Mouse (Mus musculus): ENCODE results near the gene Pigo. TPM values are rescaled to one million over a fixed set of nuclear protein-coding genes. Genes with fewer than 3 reads are reported as not detected.

The Pigo gene
- 41.2 TPM for total RNA-seq (2023)

DNA sequence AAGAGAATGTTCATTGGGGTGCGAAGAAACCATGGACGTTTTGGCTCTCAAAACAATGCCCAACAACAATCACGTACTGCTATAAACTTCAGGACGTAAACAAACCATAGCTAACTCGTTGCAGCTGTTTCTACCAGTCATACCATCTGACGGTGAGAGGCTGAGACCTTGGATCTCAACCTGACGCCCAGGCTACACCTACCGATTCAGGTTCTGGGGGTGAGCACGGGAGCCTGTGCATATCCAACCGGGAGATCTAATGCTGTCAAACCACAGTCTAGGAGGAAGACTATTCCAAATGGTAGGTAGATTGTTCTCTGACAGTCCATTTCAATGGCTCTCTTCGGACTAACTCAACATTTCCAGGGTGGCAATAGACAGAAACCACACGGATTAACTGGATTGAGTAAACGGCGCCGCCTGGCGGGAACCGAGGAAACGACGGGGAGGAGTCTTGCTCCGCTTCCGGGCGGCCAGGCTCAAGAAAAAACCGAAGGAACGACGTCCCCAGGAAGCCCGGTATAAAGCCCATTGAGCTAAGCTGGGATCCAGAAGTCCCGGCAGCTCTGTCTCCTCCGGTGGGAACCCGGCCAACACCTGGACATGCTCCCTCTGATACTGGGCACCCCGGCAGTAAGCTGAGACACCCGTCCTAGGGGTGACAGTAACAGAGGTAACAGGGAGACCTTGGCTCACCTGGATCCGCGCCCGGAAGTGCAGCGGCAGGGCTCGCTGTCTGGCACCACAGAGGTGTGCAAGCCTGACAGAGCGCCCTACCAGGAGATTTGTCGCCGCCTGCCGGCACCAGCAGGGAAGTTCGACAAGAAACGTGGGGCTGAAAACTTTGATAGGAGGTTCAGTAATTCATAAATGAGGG, at the start of gene Pigo:
TSS of gene Pigo (minus strand) at position 736 of the 877 bp plus-strand sequence.

DNA sequence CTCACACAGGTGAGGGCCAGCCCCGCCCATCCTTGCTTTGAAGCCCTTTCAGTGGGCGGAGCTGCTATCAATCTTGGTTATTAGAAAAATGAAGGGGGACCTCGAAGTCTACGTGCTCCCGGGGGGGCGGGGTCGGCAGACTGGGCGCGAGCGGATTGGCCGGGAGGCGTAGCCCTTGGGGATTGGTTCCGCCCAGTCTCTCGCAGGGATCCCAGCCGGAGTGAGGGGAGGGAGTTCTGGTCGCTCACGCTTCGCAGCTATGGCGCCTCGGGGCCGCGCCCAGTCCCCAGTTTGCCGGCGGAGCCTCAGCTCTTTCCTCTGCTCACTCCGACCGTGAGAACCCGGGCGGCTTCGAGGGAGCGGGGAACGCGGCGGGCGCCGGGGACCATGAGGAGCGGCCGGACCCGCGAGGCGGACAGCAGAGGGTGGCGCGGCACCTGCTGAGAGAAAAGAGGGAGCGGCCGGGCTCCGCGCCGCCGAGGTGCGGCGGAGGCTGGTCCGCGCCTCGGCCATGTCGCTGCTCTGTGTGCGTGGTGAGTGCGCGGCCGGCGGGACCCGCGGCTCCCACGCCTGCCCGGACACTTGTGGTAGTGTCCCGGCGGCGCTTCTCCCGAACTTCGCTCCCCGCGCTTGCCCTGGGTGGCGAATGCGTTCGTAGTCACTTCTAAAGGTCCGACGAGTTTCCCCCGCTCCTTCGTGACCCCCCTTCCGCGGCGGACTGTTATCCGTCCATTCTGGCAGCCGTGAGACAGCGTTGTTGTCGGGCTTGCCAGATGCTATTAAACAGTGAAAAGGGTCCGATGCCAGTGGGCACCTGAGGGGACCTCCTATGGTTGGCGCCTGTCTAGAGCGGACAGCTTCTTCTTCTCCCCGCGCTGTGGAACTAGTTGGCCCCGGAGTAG, 33.4 kb upstream of the Pigo start, which contains the start of gene Unc13b:
TSS of gene Unc13b (plus strand) at position 201 of the 902 bp plus-strand sequence.

GRCm38 (mm10) chr4:43045659-43046302, 20.2 kb upstream of the Pigo start, which contains the start of gene Fam214b:
Fam214b (minus strand) TSS chr4:43046220.

DNA sequence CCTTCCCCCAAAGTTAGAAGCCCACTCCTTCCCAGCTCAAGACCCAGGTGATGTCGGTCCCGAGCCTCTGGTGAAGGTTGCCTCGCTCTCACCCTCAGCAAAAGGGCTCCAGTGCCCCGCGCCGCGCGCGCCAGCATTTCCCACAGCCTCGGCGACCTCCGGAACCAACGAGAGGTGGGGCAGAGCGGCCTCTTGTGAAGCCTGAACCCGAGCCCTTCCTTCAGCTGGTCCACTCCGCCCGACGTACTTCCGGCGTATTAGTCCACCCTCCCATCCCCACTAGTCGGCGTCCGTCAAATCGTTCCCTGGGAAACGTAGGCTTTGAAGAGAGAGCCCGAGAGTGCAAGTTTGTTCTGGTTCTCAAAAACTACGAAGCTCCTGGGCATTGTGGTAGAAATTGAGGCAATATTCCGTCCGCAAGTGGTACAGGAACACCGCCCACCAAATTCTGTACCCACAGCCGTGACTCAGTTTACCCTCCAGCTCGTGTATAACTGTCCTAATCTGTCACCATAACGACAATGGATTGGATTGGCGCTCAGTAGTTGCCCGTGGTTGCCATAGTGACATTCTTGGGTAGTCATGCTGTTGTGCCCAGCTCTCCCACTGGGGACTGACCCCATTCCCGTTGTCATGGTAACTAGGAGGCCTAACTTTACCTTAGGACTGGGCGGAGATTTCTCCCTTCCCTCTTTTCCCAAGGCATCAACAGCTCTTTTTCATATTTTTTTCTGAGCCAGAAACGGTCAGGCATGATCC, 5.8 kb upstream of the Pigo start, which contains the start of gene Stoml2:
TSS of gene Stoml2 (minus strand) at position 474 of the 759 bp plus-strand sequence.

DNA sequence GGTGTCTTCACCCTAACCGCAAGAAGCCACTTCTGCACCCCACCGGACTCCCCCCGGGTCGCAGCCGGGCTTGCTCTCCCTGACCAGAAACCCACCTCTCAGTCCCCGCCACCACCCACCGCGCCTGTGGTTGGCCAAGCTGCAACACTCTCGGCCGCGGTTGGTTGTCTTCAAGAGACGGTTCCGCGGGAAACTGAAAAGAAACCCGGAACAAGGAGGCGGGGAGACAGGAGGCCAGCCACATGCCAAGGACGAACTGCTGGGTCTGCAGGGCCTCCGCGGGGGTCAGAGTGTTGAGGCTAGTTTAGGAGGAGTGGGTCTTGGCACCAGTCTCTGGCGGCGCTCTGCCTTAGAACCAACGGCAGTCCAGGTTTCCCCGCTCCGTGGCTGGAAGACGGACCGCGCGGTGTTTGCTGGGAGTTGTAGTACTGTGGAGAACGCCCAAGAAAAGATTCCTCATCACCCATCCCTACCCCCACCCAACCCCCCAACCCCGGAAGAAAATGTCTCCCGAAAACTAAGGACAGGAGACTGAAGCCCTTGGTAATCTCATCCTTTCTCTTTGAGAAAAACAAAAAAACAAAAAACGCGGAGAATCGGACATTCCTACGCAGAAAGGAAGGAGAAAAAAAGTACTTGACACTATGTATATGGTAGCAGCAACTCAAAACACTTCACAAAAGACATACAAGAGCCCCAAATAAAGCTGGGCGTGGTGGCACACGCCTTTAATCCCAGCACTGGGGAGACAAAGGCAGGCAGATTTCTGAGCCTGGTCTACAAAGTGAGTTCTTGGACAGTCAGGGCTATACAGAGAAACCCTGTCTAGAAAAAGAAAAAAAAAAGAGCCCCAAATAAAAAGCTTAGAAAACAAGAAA, 15.2 kb downstream of the Pigo start, which contains the start of gene Fancg:
TSS of gene Fancg (minus strand) at position 346 of the 878 bp plus-strand sequence.

GRCm38 (mm10) chr4:43000141-43000986, 25.3 kb downstream of the Pigo start, which contains the start of gene Vcp:
Vcp (minus strand) TSS chr4:43000507.

GRCm38 (mm10) chr4:42969304-42969703, 56.3 kb downstream of the Pigo start, which contains the start of gene 1700022I11Rik:
1700022I11Rik (plus strand) TSS chr4:42969604.

Other genes starting within 250 kb of the Pigo start
- gene Fam205a1, start 171.9 kb downstream of the Pigo start, total RNA-seq (2023) = not detected
- gene Gm12394, start 169.0 kb downstream of the Pigo start, total RNA-seq (2023) = not detected
- gene Fam205c, start 151.6 kb downstream of the Pigo start, total RNA-seq (2023) = not detected
- not detected for gene Phf24, start 109.2 kb downstream of the Pigo start, total RNA-seq (2023)
- gene Dnajb5, start 76.0 kb downstream of the Pigo start, total RNA-seq (2023) = 23.3 TPM
- not detected for gene 1700022I11Rik, start 56.2 kb downstream of the Pigo start, total RNA-seq (2023)
- 96.8 TPM for gene Vcp, start 25.3 kb downstream of the Pigo start, total RNA-seq (2023)
- 29.7 TPM for gene Fancg, start 15.3 kb downstream of the Pigo start, total RNA-seq (2023)
- 60.1 TPM for gene Stoml2, start 5.9 kb upstream of the Pigo start, total RNA-seq (2023)
- gene Fam214b, start 20.4 kb upstream of the Pigo start, total RNA-seq (2023) = 5.2 TPM
- 0.34 TPM for gene Unc13b, start 33.1 kb upstream of the Pigo start, total RNA-seq (2023)
- gene Atp8b5, start 241.3 kb upstream of the Pigo start, total RNA-seq (2023) = not detected

Measured in CD8-positive naive resting alpha-beta T cell, adult 57 days (primary cell).